Mouse (Mus musculus) T-helper 1 cell (primary cell): ENCODE data around the gene Gls.

ENCODE experiments used
- in situ Hi-C: fragments of 300-600 bp; cut with MboI, MseI; formaldehyde crosslinking; loops from one replicate; pipeline ENCODE4 v1.15.1; 2025; ENCODE audit warnings: high pct_unique_total_duplicates

Gls gene

GRCm38 (mm10) chr1:52158040-52158439 lies 75.0 kb downstream of the Gls start:
- in situ Hi-C loops, result no loop called here

GRCm38 (mm10) chr1:52156351-52156750 lies 76.7 kb downstream of the Gls start:
- in situ Hi-C loops, result no loop called here

GRCm38 (mm10) chr1:52154890-52155289 lies 78.1 kb downstream of the Gls start:
- in situ Hi-C loops, result loop anchor here (5.0 kb wide), 1 partner anchor 37 kb away; no protein-coding TSS in a partner anchor

GRCm38 (mm10) chr1:52152936-52153335 lies 80.1 kb downstream of the Gls start:
- in situ Hi-C loops, result loop anchor here (5.0 kb wide), 1 partner anchor 39 kb away; no protein-coding TSS in a partner anchor

- in situ Hi-C loops, result loop anchor here (5.0 kb wide), 1 partner anchor 40 kb away; no protein-coding TSS in a partner anchor
Observed at GRCm38 (mm10) chr1:52152369-52152768, 80.7 kb downstream of the Gls start.

GRCm38 (mm10) chr1:52151166-52151565 lies 81.9 kb downstream of the Gls start:
- in situ Hi-C loops, result loop anchor here (5.0 kb wide), 1 partner anchor 41 kb away; no protein-coding TSS in a partner anchor

- in situ Hi-C loops, result loop anchor here (5.0 kb wide), 1 partner anchor 42 kb away; no protein-coding TSS in a partner anchor
Observed at GRCm38 (mm10) chr1:52150676-52151075, 82.4 kb downstream of the Gls start.

- in situ Hi-C loops, result loop anchor here (5.0 kb wide), 1 partner anchor 42 kb away; no protein-coding TSS in a partner anchor
Observed at GRCm38 (mm10) chr1:52149934-52150346, 83.1 kb downstream of the Gls start.

- in situ Hi-C loops, result no loop called here
Observed at GRCm38 (mm10) chr1:52148696-52149095, 84.3 kb downstream of the Gls start.

GRCm38 (mm10) chr1:52148178-52148577 lies 84.9 kb downstream of the Gls start:
- in situ Hi-C loops, result no loop called here

GRCm38 (mm10) chr1:52147431-52147830 lies 85.6 kb downstream of the Gls start:
- in situ Hi-C loops, result no loop called here

GRCm38 (mm10) chr1:52146214-52146970 lies 86.6 kb downstream of the Gls start:
- in situ Hi-C loops, result no loop called here

- in situ Hi-C loops, result no loop called here
Observed at GRCm38 (mm10) chr1:52144907-52145306, 88.1 kb downstream of the Gls start.

- in situ Hi-C loops, result no loop called here
Observed at GRCm38 (mm10) chr1:52143596-52144156, 89.4 kb downstream of the Gls start.

- in situ Hi-C loops, result no loop called here
Observed at GRCm38 (mm10) chr1:52143191-52143590, 89.8 kb downstream of the Gls start.

GRCm38 (mm10) chr1:52142117-52142516 lies 90.9 kb downstream of the Gls start:
- in situ Hi-C loops, result no loop called here

- in situ Hi-C loops, result no loop called here
Observed at GRCm38 (mm10) chr1:52141482-52141881, 91.5 kb downstream of the Gls start.

- in situ Hi-C loops, result no loop called here
Observed at GRCm38 (mm10) chr1:52140534-52140933, 92.5 kb downstream of the Gls start.

GRCm38 (mm10) chr1:52137292-52137691 lies 95.7 kb downstream of the Gls start:
- in situ Hi-C loops, result no loop called here

- in situ Hi-C loops, result no loop called here
Observed at GRCm38 (mm10) chr1:52133254-52133653, 99.8 kb downstream of the Gls start.

- in situ Hi-C loops, result no loop called here
Observed at GRCm38 (mm10) chr1:52131787-52132377, 101.2 kb downstream of the Gls start.

- in situ Hi-C loops, result no loop called here
Observed at GRCm38 (mm10) chr1:52129794-52130193, 103.2 kb downstream of the Gls start.

GRCm38 (mm10) chr1:52127350-52127749 lies 105.7 kb downstream of the Gls start:
- in situ Hi-C loops, result no loop called here
